Mouse (Mus musculus) heart, embryonic 14.5 days (tissue): ENCODE measurements at regions not wholly inside any gene's neighbourhood (a gene's known extent, or its start where the extent isn't known, plus 50 kb on each side); places are given as distances from the start of the nearest gene placed in this dataset.

Source experiments
- ATAC-seq: fragments of 200-750 bp; cut with Nextera tagmentation; 2 replicates; pipeline ENCODE4 v1.8.0; 2017; ENCODE audit warnings: low read depth, moderate TSS enrichment; ENCODE audit not compliant: insufficient number of reproducible peaks, insufficient read depth, low FRiP score
- H3K27ac ChIP-seq, 2 experiments: fragments of 200-500 bp in 1 of 2; fragments of 300-500 bp in 1 of 2; sonication (generic) in 1 of 2; replicated peaks in 1 of 2; 2 replicates each; pipeline ENCODE4 v1.5.1; 2012 to 2014; ENCODE audit warnings: low read depth in 2 of 2, low read length in 2 of 2, control low read depth in 1 of 2, mild to moderate bottlenecking in 1 of 2, mixed read lengths in 1 of 2; ENCODE audit not compliant: control insufficient read depth in 1 of 2, insufficient read depth in 1 of 2
- H3K27me3 ChIP-seq: fragments of 300-500 bp; sonication (generic); 2 replicates; pipeline ENCODE4 v1.6.1; 2014; ENCODE audit warnings: mild to moderate bottlenecking, low read length, control low read depth; ENCODE audit not compliant: control insufficient read depth, insufficient read depth
- H3K36me3 ChIP-seq: fragments of 300-500 bp; sonication (generic); 2 replicates; pipeline ENCODE4 v1.6.1; 2014; ENCODE audit warnings: mild to moderate bottlenecking, control low read depth, low read length, mixed read lengths; ENCODE audit not compliant: control insufficient read depth, insufficient read depth
- H3K4me1 ChIP-seq, 2 experiments: fragments of 200-500 bp in 1 of 2; fragments of 300-500 bp in 1 of 2; sonication (generic) in 1 of 2; 2 replicates each; pipeline ENCODE4 v1.6.1; 2012 to 2014; ENCODE audit warnings: low read length in 2 of 2, control low read depth in 1 of 2, mixed read lengths in 1 of 2; ENCODE audit not compliant: control insufficient read depth in 2 of 2, insufficient read depth in 2 of 2
- H3K4me2 ChIP-seq: fragments of 300-500 bp; sonication (generic); 2 replicates; pipeline ENCODE4 v1.6.1; 2014; ENCODE audit warnings: mild to moderate bottlenecking, low read length
- H3K4me3 ChIP-seq, 2 experiments: fragments of 200-500 bp in 1 of 2; fragments of 300-500 bp in 1 of 2; sonication (generic) in 1 of 2; 2 replicates each; pipeline ENCODE4 v1.5.1; 2012 to 2014; ENCODE audit warnings: low read length in 2 of 2, mild to moderate bottlenecking in 2 of 2, control low read depth in 1 of 2, low read depth in 1 of 2, moderate library complexity in 1 of 2; ENCODE audit not compliant: control insufficient read depth in 1 of 2, insufficient read depth in 1 of 2
- H3K9ac ChIP-seq: fragments of 300-500 bp; sonication (generic); 2 replicates; pipeline ENCODE4 v1.6.1; 2014; ENCODE audit warnings: mild to moderate bottlenecking, low read length
- H3K9me3 ChIP-seq: fragments of 300-500 bp; sonication (generic); 2 replicates; pipeline ENCODE4 v1.6.1; 2016; ENCODE audit warnings: low read length, control low read depth; ENCODE audit not compliant: control insufficient read depth
- WGBS: fragments of 180-500 bp; shearing (Covaris S2); extraction: QIAGEN DNeasy Blood & Tissue Kit; methylation state at CpG from one replicate; pipeline ENCODE4 v1.1.7; 2014; 5-methylcytosine and 5-hydroxymethylcytosine counted together

DNA sequence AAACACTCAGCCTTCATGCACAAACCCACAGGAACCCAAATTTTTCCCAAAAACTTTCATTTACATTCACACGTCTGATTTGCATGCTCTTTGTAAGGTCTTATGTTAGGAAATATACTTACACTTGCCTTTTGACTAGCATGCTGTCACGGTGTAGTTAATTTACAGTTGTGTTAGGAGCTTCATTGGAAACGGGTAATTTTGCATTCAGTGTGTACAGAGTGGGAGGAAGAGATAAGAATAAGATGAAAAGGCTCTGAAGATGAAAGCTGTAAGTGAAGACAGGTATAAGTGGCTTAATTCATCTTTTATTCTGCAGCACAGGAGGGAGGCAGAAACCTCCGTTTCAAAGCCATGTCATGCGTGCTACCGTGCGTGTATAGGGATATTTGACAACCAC lies 136.2 kb downstream of the Nhlrc3 start:
- H3K9me3 ChIP-seq, result no peaks in the 10 kb centered on the region
- H3K27ac ChIP-seq, result no peak overlapping the region
- H3K4me2 ChIP-seq, result no peak overlapping the region
- WGBS, result 47% methylated on average over 7 of the region's 7 CpGs
- H3K4me1 ChIP-seq, result no peaks in the 10 kb centered on the region
- no peak overlapping the region for H3K9ac ChIP-seq
- ATAC-seq, result no peak
- H3K27me3 ChIP-seq, result no peaks in the 10 kb centered on the region
- no peak overlapping the region for H3K4me3 ChIP-seq
- no peaks in the 10 kb centered on the region for H3K36me3 ChIP-seq

DNA sequence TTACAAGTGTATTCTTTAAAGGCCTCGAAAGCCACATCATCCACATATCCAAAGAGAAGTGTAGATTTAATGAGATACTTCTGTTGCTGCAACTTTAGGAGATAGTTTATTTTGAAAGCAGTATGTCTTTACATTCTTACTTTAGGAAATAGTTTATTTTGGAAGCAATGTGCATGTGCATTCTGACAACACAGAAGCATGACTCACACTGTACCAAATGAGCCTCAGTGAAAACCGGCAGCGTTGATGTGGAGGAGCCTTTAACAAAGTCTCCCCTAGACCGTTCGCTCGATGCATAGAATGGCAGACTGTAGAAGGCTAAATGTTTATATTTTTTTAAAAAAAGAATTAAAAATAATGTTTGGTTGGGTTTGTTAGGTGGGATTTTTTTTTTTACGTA lies 138.1 kb downstream of the Nhlrc3 start:
- Histone ChIP-seq H3K9ac (no peak overlapping the region), H3K4me1 (no peaks in the 10 kb centered on the region), H3K4me3 (no peak overlapping the region), H3K36me3 (no peaks in the 10 kb centered on the region), H3K4me2 (no peak overlapping the region), H3K27ac (no peak overlapping the region), H3K27me3 (no peaks in the 10 kb centered on the region), H3K9me3 (no peaks in the 10 kb centered on the region)
- ATAC-seq, result no peak
- 96% methylated on average over 7 of the region's 7 CpGs for WGBS

DNA sequence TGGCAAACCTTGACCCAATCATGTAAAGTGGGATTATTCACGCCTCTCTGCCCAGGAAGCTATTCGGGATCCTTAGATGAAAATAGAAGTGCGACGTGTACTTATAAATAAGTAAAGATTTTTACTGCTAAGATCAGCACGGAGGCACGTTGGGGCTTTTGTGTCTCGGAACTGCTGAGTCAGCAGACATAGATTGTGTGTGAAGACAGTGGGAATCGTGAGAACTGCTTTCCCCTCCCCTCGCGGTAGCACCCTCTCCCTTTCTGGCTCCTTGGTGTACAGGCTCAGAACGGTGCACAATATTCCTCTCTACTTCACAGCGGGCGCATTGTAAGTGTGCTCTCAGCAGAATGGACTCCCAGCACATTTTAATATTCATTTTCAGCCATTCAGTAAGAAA lies 138.7 kb downstream of the Nhlrc3 start:
- H3K27me3 ChIP-seq, result no peaks in the 10 kb centered on the region
- no peaks in the 10 kb centered on the region for H3K9me3 ChIP-seq
- no peak overlapping the region for H3K9ac ChIP-seq
- H3K27ac ChIP-seq, result no peak overlapping the region
- H3K36me3 ChIP-seq, result no peaks in the 10 kb centered on the region
- H3K4me1 ChIP-seq, result no peaks in the 10 kb centered on the region
- WGBS, result 68% methylated on average over 13 of the region's 13 CpGs
- no peak overlapping the region for H3K4me2 ChIP-seq
- no peak for ATAC-seq
- no peak overlapping the region for H3K4me3 ChIP-seq

DNA sequence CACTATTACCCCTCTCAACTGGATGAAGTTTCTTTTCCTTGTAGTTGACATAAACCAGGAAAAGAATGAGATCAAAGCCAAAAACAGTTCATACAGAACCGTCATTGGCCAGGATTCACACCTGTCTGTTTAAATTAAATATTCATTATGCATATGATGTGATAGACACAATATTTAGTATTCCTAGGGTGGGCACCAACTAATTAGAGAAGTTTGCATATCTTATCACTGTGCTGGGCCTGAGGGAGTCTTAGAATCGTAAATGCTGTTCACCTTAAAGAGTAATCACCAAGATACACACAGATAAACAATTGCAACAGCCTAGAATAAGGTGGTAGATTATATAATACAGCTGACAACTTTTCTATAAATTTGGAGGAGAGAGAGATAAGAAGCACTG lies 147.7 kb downstream of the Nhlrc3 start:
- Histone ChIP-seq H3K4me3 (no peak overlapping the region), H3K4me2 (no peak overlapping the region), H3K9ac (no peak overlapping the region), H3K9me3 (no peaks in the 10 kb centered on the region), H3K36me3 (no peaks in the 10 kb centered on the region), H3K27ac (no peak overlapping the region), H3K4me1 (no peaks in the 10 kb centered on the region), H3K27me3 (no peaks in the 10 kb centered on the region)
- 53% methylated on average over 2 of the region's 2 CpGs for WGBS
- ATAC-seq, result no peak
